Mouse (Mus musculus): ENCODE results near the gene Cdc20b. TPM values are rescaled to one million over a fixed set of nuclear protein-coding genes. Genes with fewer than 3 reads are reported as not detected.

The Cdc20b gene
- total and polyA plus RNA-seq, 3 experiments = not detected

- no peak overlapping the region for H3K27ac ChIP-seq (ENCODE audit: control insufficient read depth, low read depth, low read length)
- no peak overlapping the region for H3K4me3 ChIP-seq (ENCODE audit: control insufficient read depth in 1 of 2, insufficient read depth in 1 of 2, low read depth in 2 of 2, low read length in 2 of 2)
- peaks cover 0 to 2% of the 10 kb centered on the region in 2 experiments; a peak in 1 of 4 replicates for H3K36me3 ChIP-seq (ENCODE audit: control insufficient read depth in 1 of 2, insufficient read depth in 2 of 2, low read length in 2 of 2)
- H3K27me3 ChIP-seq (ENCODE audit: control insufficient read depth in 1 of 2, insufficient read depth in 2 of 2, low read length in 2 of 2) = no peaks in the 10 kb centered on the region; a peak in 1 of 4 replicates
- TF ChIP-seq UBTF (IDR thresholded peaks at IDR 0.05; ENCODE audit: borderline replicate concordance, insufficient read depth, low read depth, low read length) (no peak), MAX (IDR thresholded peaks at IDR 0.05; ENCODE audit: low read length) (no peak), TCF12 (IDR thresholded peaks at IDR 0.05; ENCODE audit: low read depth, low read length) (no peak), MYC (IDR thresholded peaks at IDR 0.05; ENCODE audit: low read depth, low read length) (no peak)
- H3K9me3 ChIP-seq (replicated peaks; ENCODE audit: insufficient read depth, low read length) = no peaks in the 10 kb centered on the region
- H3K4me1 ChIP-seq (ENCODE audit: control insufficient read depth in 1 of 2, insufficient read depth in 2 of 2, low read length in 2 of 2) = peaks cover 0 to 5% of the 10 kb centered on the region in 2 experiments; a peak in 2 of 4 replicates
- no peak for DNase-seq (ENCODE audit: low read depth, low spot score)
- no peaks in the 10 kb centered on the region for H3K79me2 ChIP-seq (ENCODE audit: control insufficient read depth, insufficient read depth, low read length, poor library complexity)
- no peak overlapping the region for H3K9ac ChIP-seq (ENCODE audit: control insufficient read depth, low read depth, low read length, poor library complexity, severe bottlenecking)
Observed at GRCm38 (mm10) chr13:113090489-113090888, 55.6 kb downstream of the Cdc20b start.

GRCm38 (mm10) chr13:113094618-113095017, 59.7 kb downstream of the Cdc20b start:
- Histone ChIP-seq H3K27ac (ENCODE audit: control insufficient read depth, low read depth, low read length) (no peak overlapping the region), H3K79me2 (ENCODE audit: control insufficient read depth, insufficient read depth, low read length, poor library complexity) (no peaks in the 10 kb centered on the region), H3K9me3 (replicated peaks; ENCODE audit: insufficient read depth, low read length) (no peaks in the 10 kb centered on the region), H3K4me1 (ENCODE audit: control insufficient read depth in 1 of 2, insufficient read depth in 2 of 2, low read length in 2 of 2) (peaks cover 0 to 5% of the 10 kb centered on the region in 2 experiments; a peak in 2 of 4 replicates), H3K27me3 (ENCODE audit: control insufficient read depth in 1 of 2, insufficient read depth in 2 of 2, low read length in 2 of 2) (no peaks in the 10 kb centered on the region; a peak in 1 of 4 replicates), H3K4me3 (ENCODE audit: control insufficient read depth in 1 of 2, insufficient read depth in 1 of 2, low read depth in 2 of 2, low read length in 2 of 2) (no peak overlapping the region), H3K36me3 (ENCODE audit: control insufficient read depth in 1 of 2, insufficient read depth in 2 of 2, low read length in 2 of 2) (peaks cover 0 to 2% of the 10 kb centered on the region in 2 experiments; a peak in 1 of 4 replicates), H3K9ac (ENCODE audit: control insufficient read depth, low read depth, low read length, poor library complexity, severe bottlenecking) (no peak overlapping the region)
- TF ChIP-seq EP300 (IDR thresholded peaks at IDR 0.05; ENCODE audit: low read depth in 1 of 2, low read length in 2 of 2) (peak; percentile 51 to 53), ZKSCAN1 (IDR thresholded peaks at IDR 0.05; ENCODE audit: low read depth, low read length) (no peak), TCF12 (IDR thresholded peaks at IDR 0.05; ENCODE audit: low read depth, low read length) (peak; percentile 24; the same call in 1 of the 2 replicates), RCOR1 (IDR thresholded peaks at IDR 0.05; ENCODE audit: low read depth, low read length) (no peak), TBP (IDR thresholded peaks at IDR 0.05; ENCODE audit: low read depth, low read length) (no peak)
- DNase-seq (ENCODE audit: low read depth, low spot score) = peak; percentile 35

- H3K9me3 ChIP-seq (replicated peaks; ENCODE audit: insufficient read depth, low read length) = no peaks in the 10 kb centered on the region
- H3K27ac ChIP-seq (ENCODE audit: control insufficient read depth, low read depth, low read length) = no peak overlapping the region
- no peaks in the 10 kb centered on the region for H3K79me2 ChIP-seq (ENCODE audit: control insufficient read depth, insufficient read depth, low read length, poor library complexity)
- no peak overlapping the region for H3K4me3 ChIP-seq (ENCODE audit: control insufficient read depth in 1 of 2, insufficient read depth in 1 of 2, low read depth in 2 of 2, low read length in 2 of 2)
- TF ChIP-seq CHD1 (IDR thresholded peaks at IDR 0.05; ENCODE audit: low read depth, low read length) (no peak), GATA1 (IDR thresholded peaks at IDR 0.05; ENCODE audit: low read depth, low read length) (no peak), CTCF (IDR thresholded peaks at IDR 0.05 in 2 of 3, conservative IDR thresholded peaks at IDR 0.05 in 1 of 3; ENCODE audit: control insufficient read depth in 1 of 3, insufficient read depth in 1 of 3, low read depth in 2 of 3, low read length in 3 of 3, poor library complexity in 1 of 3, severe bottlenecking in 1 of 3) (no peak), POLR2AphosphoS5 (IDR thresholded peaks at IDR 0.05; ENCODE audit: borderline replicate concordance, low read depth, low read length) (no peak), E2F4 (IDR thresholded peaks at IDR 0.05; ENCODE audit: borderline replicate concordance, low read depth, low read length) (no peak), MYC (IDR thresholded peaks at IDR 0.05; ENCODE audit: low read depth, low read length) (no peak), JUND (IDR thresholded peaks at IDR 0.05; ENCODE audit: low read depth, low read length) (no peak)
- peaks cover 0 to 2% of the 10 kb centered on the region in 2 experiments; a peak in 1 of 4 replicates for H3K36me3 ChIP-seq (ENCODE audit: control insufficient read depth in 1 of 2, insufficient read depth in 2 of 2, low read length in 2 of 2)
- H3K27me3 ChIP-seq (ENCODE audit: control insufficient read depth in 1 of 2, insufficient read depth in 2 of 2, low read length in 2 of 2) = no peaks in the 10 kb centered on the region; a peak in 1 of 4 replicates
- DNase-seq (ENCODE audit: low read depth, low spot score) = no peak
- H3K4me1 ChIP-seq (ENCODE audit: control insufficient read depth in 1 of 2, insufficient read depth in 2 of 2, low read length in 2 of 2) = peaks cover 0 to 5% of the 10 kb centered on the region in 2 experiments; a peak in 2 of 4 replicates
- no peak overlapping the region for H3K9ac ChIP-seq (ENCODE audit: control insufficient read depth, low read depth, low read length, poor library complexity, severe bottlenecking)
Observed at GRCm38 (mm10) chr13:113097011-113097410, 62.1 kb downstream of the Cdc20b start.

Measured in MEL (cell line).